Mouse (Mus musculus): ENCODE measurements around the gene Pbrm1. TPM values are rescaled to one million over a fixed set of nuclear protein-coding genes. Genes with fewer than 3 reads are reported as not detected.

Pbrm1 gene
- polyA plus RNA-seq (2014; fragmentation: Nextera tagmentation; extraction: Ambion mirVana), result 120 and 122 TPM in 2 replicates

DNA sequence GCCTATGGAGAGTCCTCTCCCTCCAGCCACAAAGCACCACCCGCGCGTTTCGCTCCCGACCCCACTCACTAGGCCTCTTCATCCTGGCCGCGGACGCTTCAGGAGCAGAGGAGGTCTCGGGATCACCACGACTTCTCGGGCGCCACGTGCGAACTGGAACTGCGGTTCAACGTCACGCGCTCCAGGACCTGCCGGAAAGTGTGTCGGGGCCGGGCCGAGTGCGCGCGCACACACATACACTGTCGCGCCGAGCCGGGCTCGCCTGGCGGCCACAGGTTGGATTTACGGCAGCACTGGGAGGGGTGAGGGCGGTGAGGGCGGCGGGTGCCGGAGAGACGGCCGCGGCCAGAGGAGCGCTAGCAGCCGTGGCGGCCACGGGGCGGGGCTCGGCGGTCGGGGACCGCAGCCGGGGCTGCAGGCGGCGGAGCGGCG is at the start of gene Pbrm1, which contains the start of gene Gnl3:
Gene Pbrm1, plus strand, starts transcription at position 279 of the 432 bp plus-strand sequence.
Gene Gnl3, minus strand, starts transcription at position 293 of the 432 bp plus-strand sequence.
- Histone ChIP-seq H3K4me3 (ENCODE audit: low read depth, low read length) (peak within 1 kb of the TSS; percentile 73), H3K4me2 (ENCODE audit: low read depth) (peak within 1 kb of the TSS; percentile 61), H3K27ac (ENCODE audit: low read depth, low read length) (peak within 1 kb of the TSS; percentile 99), H3K27me3 (ENCODE audit: control insufficient read depth, insufficient read depth, low read length) (no peaks in the 10 kb centered on the region), H3K9ac (ENCODE audit: low read length) (peak within 1 kb of the TSS; percentile 96), H3K4me1 (ENCODE audit: control insufficient read depth, insufficient read depth, low read length) (peaks cover 14% of the 10 kb centered on the region), H3K36me3 (ENCODE audit: control insufficient read depth, insufficient read depth, low read length) (peaks cover 14% of the 10 kb centered on the region), H3K9me3 (ENCODE audit: control insufficient read depth, low read length) (no peaks in the 10 kb centered on the region)
- WGBS, result under 1% methylated on average over 41 of the region's 53 CpGs
- ATAC-seq (ENCODE audit: insufficient read depth, low FRiP score, low TSS enrichment) (peak; percentile 91), DNase-seq (ENCODE audit: low spot score) (peak; percentile 97)

- Histone ChIP-seq H3K36me3 (ENCODE audit: control insufficient read depth, insufficient read depth, low read length) (no peaks in the 10 kb centered on the region), H3K27me3 (ENCODE audit: control insufficient read depth, insufficient read depth, low read length) (no peaks in the 10 kb centered on the region), H3K9ac (ENCODE audit: low read length) (no peak overlapping the region), H3K4me2 (ENCODE audit: low read depth) (no peak overlapping the region), H3K4me3 (ENCODE audit: low read depth, low read length) (no peak overlapping the region), H3K9me3 (ENCODE audit: control insufficient read depth, low read length) (no peaks in the 10 kb centered on the region), H3K4me1 (ENCODE audit: control insufficient read depth, insufficient read depth, low read length) (no peaks in the 10 kb centered on the region), H3K27ac (ENCODE audit: low read depth, low read length) (0 out of 2 replicates have a peak overlapping the region, but pooled peaks have one; percentile 17)
- no peak for ATAC-seq (ENCODE audit: insufficient read depth, low FRiP score, low TSS enrichment)
- DNase-seq (ENCODE audit: low spot score), result no peak
- 64% methylated on average over 6 of the region's 6 CpGs for WGBS
Observed at GRCm38 (mm10) chr14:30974204-30974603, 44.7 kb upstream of the Pbrm1 start.

- H3K4me2 ChIP-seq (ENCODE audit: low read depth), result no peak overlapping the region
- H3K27me3 ChIP-seq (ENCODE audit: control insufficient read depth, insufficient read depth, low read length), result no peaks in the 10 kb centered on the region
- no peak overlapping the region for H3K4me3 ChIP-seq (ENCODE audit: low read depth, low read length)
- 80% methylated on average over 3 of the region's 3 CpGs for WGBS
- H3K36me3 ChIP-seq (ENCODE audit: control insufficient read depth, insufficient read depth, low read length), result peaks cover 2% of the 10 kb centered on the region; the same call in 1 of the 2 replicates
- DNase-seq (ENCODE audit: low spot score) (no peak), ATAC-seq (ENCODE audit: insufficient read depth, low FRiP score, low TSS enrichment) (no peak)
- no peak overlapping the region for H3K27ac ChIP-seq (ENCODE audit: low read depth, low read length)
- no peaks in the 10 kb centered on the region for H3K4me1 ChIP-seq (ENCODE audit: control insufficient read depth, insufficient read depth, low read length)
- no peaks in the 10 kb centered on the region for H3K9me3 ChIP-seq (ENCODE audit: control insufficient read depth, low read length)
- H3K9ac ChIP-seq (ENCODE audit: low read length), result no peak overlapping the region
Observed at GRCm38 (mm10) chr14:30976222-30976621, 42.7 kb upstream of the Pbrm1 start.

- Histone ChIP-seq H3K4me3 (ENCODE audit: low read depth, low read length) (no peak overlapping the region), H3K27ac (ENCODE audit: low read depth, low read length) (no peak overlapping the region), H3K9ac (ENCODE audit: low read length) (no peak overlapping the region), H3K4me1 (ENCODE audit: control insufficient read depth, insufficient read depth, low read length) (peaks cover 6% of the 10 kb centered on the region; the same call in 1 of the 2 replicates), H3K9me3 (ENCODE audit: control insufficient read depth, low read length) (no peaks in the 10 kb centered on the region), H3K27me3 (ENCODE audit: control insufficient read depth, insufficient read depth, low read length) (no peaks in the 10 kb centered on the region), H3K36me3 (ENCODE audit: control insufficient read depth, insufficient read depth, low read length) (no peaks in the 10 kb centered on the region), H3K4me2 (ENCODE audit: low read depth) (no peak overlapping the region)
- ATAC-seq (ENCODE audit: insufficient read depth, low FRiP score, low TSS enrichment) (no peak), DNase-seq (ENCODE audit: low spot score) (no peak)
Observed at GRCm38 (mm10) chr14:30996417-30996816, 22.5 kb upstream of the Pbrm1 start.

DNA sequence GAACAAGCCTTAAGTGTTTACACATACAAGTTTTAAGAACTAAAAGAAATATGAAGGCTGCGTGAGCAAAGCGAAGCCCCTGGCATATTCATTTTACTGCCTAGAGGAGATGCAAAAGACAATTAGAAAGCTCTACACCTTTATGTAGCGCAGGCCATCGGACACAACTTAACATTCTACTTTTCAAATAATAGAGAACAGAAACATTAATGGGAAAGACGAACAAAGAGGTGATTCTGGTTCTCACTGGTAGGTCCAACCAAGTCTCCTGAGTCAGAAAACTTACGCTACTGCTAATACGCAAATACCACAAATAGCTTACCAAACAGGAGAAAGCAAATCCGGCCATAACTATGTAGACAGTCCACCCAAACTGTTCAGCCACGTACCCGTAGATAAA is 18.6 kb upstream of the Pbrm1 start:
- Histone ChIP-seq H3K4me3 (ENCODE audit: low read depth, low read length) (peak overlapping the region; percentile 89), H3K27me3 (ENCODE audit: control insufficient read depth, insufficient read depth, low read length) (no peaks in the 10 kb centered on the region), H3K4me2 (ENCODE audit: low read depth) (peak overlapping the region; percentile 54), H3K9me3 (ENCODE audit: control insufficient read depth, low read length) (no peaks in the 10 kb centered on the region), H3K9ac (ENCODE audit: low read length) (peak overlapping the region; percentile 88), H3K36me3 (ENCODE audit: control insufficient read depth, insufficient read depth, low read length) (no peaks in the 10 kb centered on the region), H3K4me1 (ENCODE audit: control insufficient read depth, insufficient read depth, low read length) (peaks cover 11% of the 10 kb centered on the region), H3K27ac (ENCODE audit: low read depth, low read length) (no peak overlapping the region)
- WGBS, result 68% methylated on average over 10 of the region's 10 CpGs
- DNase-seq (ENCODE audit: low spot score) (no peak), ATAC-seq (ENCODE audit: insufficient read depth, low FRiP score, low TSS enrichment) (no peak)

DNA sequence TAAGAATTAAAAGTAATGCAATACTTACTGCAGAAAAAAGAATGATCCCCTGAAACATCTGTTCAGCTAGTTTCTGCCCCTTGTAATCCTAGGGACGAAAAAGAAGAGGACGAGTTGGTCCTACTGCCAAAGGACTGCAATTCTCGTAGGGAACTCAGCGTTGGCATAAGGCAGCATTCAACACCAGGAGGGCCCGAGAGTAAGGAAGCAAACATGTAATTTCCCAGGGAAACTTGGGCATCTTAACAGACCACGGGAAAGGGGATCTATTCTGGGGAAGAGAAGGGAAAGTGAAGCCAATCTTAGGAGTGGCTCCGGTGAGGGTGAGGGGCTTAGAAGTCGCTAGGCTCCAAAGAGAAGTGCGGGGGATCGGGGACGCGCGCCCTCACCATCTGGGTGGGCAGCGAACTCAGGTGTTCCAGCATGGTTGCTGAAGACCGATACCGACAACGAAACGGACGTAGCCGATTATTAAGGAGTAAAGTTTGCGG is 18.1 kb upstream of the Pbrm1 start:
- Histone ChIP-seq H3K9ac (ENCODE audit: low read length) (peak overlapping the region; percentile 88), H3K27me3 (ENCODE audit: control insufficient read depth, insufficient read depth, low read length) (no peaks in the 10 kb centered on the region), H3K27ac (ENCODE audit: low read depth, low read length) (peak overlapping the region; percentile 84; the same call in 1 of the 2 replicates), H3K9me3 (ENCODE audit: control insufficient read depth, low read length) (no peaks in the 10 kb centered on the region), H3K36me3 (ENCODE audit: control insufficient read depth, insufficient read depth, low read length) (no peaks in the 10 kb centered on the region), H3K4me3 (ENCODE audit: low read depth, low read length) (peak overlapping the region; percentile 89), H3K4me1 (ENCODE audit: control insufficient read depth, insufficient read depth, low read length) (peaks cover 11% of the 10 kb centered on the region), H3K4me2 (ENCODE audit: low read depth) (peak overlapping the region; percentile 54)
- peak; percentile 18; the same call in 1 of the 2 replicates for ATAC-seq (ENCODE audit: insufficient read depth, low FRiP score, low TSS enrichment)
- no peak for DNase-seq (ENCODE audit: low spot score)
- 2% methylated on average over 21 of the region's 21 CpGs for WGBS

DNA sequence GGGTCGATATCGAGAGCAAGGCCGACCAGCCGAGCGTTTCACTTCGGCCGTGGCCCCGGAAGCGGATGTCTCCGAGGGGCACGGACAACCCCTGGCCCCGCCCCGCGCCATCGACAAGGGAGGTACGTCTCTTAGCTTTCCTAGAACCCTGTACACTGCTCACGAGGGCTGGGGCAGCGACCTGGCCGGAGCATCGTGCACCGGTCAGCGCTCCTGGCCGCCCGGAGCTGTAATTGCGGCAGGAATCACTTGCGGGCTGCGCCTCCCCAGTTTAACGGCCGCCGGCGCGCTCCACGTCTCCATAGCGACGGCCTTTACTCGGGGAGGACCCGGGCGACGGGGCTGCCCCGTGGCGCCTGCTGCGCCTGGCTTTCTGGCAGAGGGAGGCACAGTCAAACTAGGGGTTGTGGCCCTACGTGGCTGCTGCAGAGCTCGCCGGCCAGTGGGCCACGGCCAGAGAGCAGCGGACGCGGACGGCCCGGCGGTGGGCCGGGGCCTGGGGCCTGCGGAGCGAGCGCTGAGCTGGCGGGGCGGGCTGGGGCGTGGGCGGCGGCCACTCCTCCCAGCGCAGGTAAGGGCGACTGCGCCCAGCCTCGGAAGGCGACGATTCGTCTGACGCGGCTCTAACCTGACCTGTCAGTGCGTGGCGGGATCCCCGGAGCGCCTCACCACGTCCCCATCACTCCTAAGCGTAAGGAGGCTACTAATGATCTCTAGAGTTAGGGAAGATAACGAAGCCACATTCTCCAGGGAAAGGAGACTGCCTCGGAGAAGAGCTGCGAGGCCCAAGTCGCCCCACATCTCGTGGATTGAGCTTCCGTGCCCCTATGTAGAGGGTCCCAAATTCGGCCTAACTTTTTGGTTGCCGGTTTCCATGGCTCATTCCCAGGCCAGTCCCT is 17.4 kb upstream of the Pbrm1 start, which contains the start of the genes Glt8d1 and Spcs1:
Gene Glt8d1, plus strand, starts transcription at position 94 of the 899 bp plus-strand sequence.
Gene Spcs1, minus strand, starts transcription at position 366 of the 899 bp plus-strand sequence.
- Histone ChIP-seq H3K4me3 (ENCODE audit: low read depth, low read length) (peak within 1 kb of the TSS; percentile 89), H3K27ac (ENCODE audit: low read depth, low read length) (peak within 1 kb of the TSS; percentile 84), H3K4me2 (ENCODE audit: low read depth) (peak within 1 kb of the TSS; percentile 54), H3K9ac (ENCODE audit: low read length) (peak within 1 kb of the TSS; percentile 88), H3K9me3 (ENCODE audit: control insufficient read depth, low read length) (no peaks in the 10 kb centered on the region), H3K27me3 (ENCODE audit: control insufficient read depth, insufficient read depth, low read length) (no peaks in the 10 kb centered on the region), H3K4me1 (ENCODE audit: control insufficient read depth, insufficient read depth, low read length) (peaks cover 11% of the 10 kb centered on the region), H3K36me3 (ENCODE audit: control insufficient read depth, insufficient read depth, low read length) (no peaks in the 10 kb centered on the region)
- DNase-seq (ENCODE audit: low spot score), result peak; percentile 88
- under 1% methylated on average over 82 of the region's 84 CpGs for WGBS
- peak; percentile 94 for ATAC-seq (ENCODE audit: insufficient read depth, low FRiP score, low TSS enrichment)

- no peak overlapping the region for H3K4me2 ChIP-seq (ENCODE audit: low read depth)
- H3K36me3 ChIP-seq (ENCODE audit: control insufficient read depth, insufficient read depth, low read length), result no peaks in the 10 kb centered on the region
- peaks cover 11% of the 10 kb centered on the region for H3K4me1 ChIP-seq (ENCODE audit: control insufficient read depth, insufficient read depth, low read length)
- H3K9me3 ChIP-seq (ENCODE audit: control insufficient read depth, low read length), result no peaks in the 10 kb centered on the region
- DNase-seq (ENCODE audit: low spot score) (no peak), ATAC-seq (ENCODE audit: insufficient read depth, low FRiP score, low TSS enrichment) (no peak)
- no peak overlapping the region for H3K27ac ChIP-seq (ENCODE audit: low read depth, low read length)
- WGBS, result 87% methylated on average over 2 of the region's 2 CpGs
- no peaks in the 10 kb centered on the region for H3K27me3 ChIP-seq (ENCODE audit: control insufficient read depth, insufficient read depth, low read length)
- no peak overlapping the region for H3K9ac ChIP-seq (ENCODE audit: low read length)
- no peak overlapping the region for H3K4me3 ChIP-seq (ENCODE audit: low read depth, low read length)
Observed at GRCm38 (mm10) chr14:31004527-31004926, 14.4 kb upstream of the Pbrm1 start.

All from neural tube, embryonic 11.5 days (tissue).